Mouse (Mus musculus): ENCODE results near the gene Smg9. TPM values are rescaled to one million over a fixed set of nuclear protein-coding genes. Genes with fewer than 3 reads are reported as not detected.
A peak's percentile ranks its signal among the peaks of the same experiment; 100 is the strongest.

Gene Smg9
- total RNA-seq, 2 experiments from 2014 or later, result 9.4 to 10.2 TPM

DNA sequence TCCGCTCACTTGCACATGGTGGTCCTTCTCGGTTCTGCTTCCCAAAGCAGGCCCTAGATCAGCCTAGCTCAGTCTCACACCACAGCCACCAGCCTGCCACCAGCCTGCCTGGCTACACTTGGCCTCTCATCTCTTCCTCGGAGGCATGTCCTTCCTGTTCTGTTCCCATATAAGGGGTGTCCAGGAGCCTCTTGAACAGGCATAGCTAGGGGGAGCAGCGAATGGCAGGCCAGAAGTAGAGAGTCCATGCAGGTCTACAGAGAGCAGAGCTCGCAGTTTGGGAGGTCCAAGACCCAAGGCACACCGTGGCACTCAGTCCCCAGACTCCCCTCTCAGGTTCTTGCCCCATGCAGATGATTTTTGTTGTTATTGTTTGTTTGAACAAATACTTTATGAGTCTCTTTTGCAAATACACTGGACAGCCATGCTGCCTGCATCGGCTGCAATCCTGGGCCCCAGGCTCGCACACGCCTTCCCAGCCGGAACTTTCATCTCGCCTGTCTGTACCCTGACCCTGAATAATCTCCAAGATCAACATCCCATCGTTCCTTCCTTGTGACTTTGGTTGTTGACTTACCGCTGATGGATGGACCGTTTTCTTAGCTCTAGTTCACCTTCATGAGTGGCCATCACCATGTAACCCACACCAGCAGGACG, 23.8 kb downstream of the Smg9 start:
- no peak overlapping the region for H3K27ac ChIP-seq
- intact Hi-C loops (cut with DNase I), result no loop called here
- no peak for DNase-seq
- H3K4me3 ChIP-seq, result no peak overlapping the region
- TF ChIP-seq CTCF (IDR thresholded peaks at IDR 0.05), result no peak

DNA sequence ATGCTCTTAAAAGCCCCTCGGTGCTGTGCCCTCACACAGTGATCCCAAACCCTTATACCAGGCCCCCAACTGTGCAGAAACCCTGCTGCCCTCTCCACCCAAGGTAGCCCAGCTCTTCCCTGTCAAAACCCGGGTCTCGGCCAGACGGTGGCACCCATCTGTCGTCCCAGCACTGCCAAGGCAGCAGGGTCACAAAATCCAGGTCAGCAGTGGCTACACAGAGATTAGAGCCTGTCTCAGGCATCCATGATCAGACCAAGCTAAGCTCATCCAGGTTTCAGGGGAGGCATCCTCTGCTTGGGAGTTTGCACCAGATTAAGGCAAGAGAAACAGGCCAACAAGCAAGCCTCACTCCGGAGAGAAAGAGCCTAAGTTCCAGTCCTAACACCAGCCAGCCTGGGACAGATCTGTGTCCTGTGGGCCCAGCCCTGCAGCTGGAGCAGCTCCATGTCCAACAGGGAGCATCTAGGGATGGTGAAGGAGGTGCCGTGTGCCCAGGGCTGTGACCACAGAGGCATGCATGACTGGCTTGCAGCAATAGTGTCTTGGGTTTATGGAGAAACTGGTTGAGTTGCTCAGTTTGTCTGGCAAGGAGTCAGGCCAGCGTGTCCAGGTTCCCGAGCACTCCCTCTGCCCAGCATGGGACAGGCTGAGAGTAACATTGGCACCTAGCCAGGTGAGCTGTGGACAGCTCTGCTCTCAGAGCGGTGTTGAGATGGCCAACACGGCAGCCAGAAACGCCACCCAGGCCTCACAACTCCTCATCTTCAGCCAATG, 24.7 kb downstream of the Smg9 start:
- intact Hi-C loops (cut with DNase I), result no loop called here
- H3K4me3 ChIP-seq, result no peak overlapping the region
- peak; percentile 58 for DNase-seq
- no peak overlapping the region for H3K27ac ChIP-seq
- TF ChIP-seq CTCF (IDR thresholded peaks at IDR 0.05), result no peak

- H3K27ac ChIP-seq, result no peak overlapping the region
- no peak for TF ChIP-seq CTCF (IDR thresholded peaks at IDR 0.05)
- intact Hi-C loops (cut with DNase I), result no loop called here
These were observed 26.5 kb downstream of the Smg9 start for GRCm38 (mm10) chr7:24425919-24426318.

GRCm38 (mm10) chr7:24427168-24427567, 27.7 kb downstream of the Smg9 start:
- intact Hi-C loops (cut with DNase I), result no loop called here
- TF ChIP-seq CTCF (IDR thresholded peaks at IDR 0.05), result no peak
- no peak overlapping the region for H3K27ac ChIP-seq
- no peak overlapping the region for H3K4me3 ChIP-seq
- DNase-seq, result no peak

More at GRCm38 (mm10) chr7:24425919-24426318, 26.5 kb downstream of the Smg9 start:
- no peak for DNase-seq
- H3K4me3 ChIP-seq, result no peak overlapping the region

- no peak for DNase-seq
- TF ChIP-seq CTCF (IDR thresholded peaks at IDR 0.05), result no peak
- Histone ChIP-seq H3K27ac (peak overlapping the region; percentile 87), H3K4me3 (no peak overlapping the region)
- intact Hi-C loops (cut with DNase I), result no loop called here
These were observed 29.3 kb downstream of the Smg9 start for GRCm38 (mm10) chr7:24428725-24429124.

DNA sequence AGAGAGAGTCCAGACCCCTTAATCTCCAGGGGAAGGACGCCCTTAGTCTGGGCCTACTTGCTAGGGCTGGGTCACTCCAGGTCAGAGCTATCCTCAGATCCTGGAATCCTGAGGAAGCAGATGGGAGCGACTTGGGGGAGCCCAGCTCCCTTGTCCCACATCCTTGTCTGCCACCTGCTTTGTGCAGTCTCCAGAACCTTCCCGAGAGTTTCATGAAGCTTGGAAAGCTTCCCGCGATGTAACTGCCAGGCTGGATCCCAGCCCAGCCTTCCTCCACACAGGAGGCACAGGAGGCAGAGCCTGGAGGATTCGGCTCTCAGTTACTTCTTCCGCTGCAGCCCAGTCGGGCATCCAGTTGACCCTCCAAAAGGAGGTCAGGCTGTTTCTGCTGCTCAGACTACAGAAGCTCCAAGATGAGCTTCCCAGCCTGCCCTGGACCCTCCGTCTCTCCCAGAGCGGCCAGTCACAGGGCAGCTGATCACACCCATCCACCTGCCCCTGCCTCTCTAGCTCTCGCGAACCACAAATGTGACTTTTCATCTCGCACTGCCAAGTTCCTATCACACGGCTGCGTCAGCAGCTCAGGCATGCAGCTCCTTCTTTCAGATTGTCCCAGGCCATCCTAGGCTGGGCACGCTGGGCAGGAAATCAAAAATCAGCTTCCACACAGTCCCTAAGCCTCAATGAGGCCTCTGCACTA, 30.1 kb downstream of the Smg9 start:
- Histone ChIP-seq H3K4me3 (peak overlapping the region; percentile 26; the same call in 1 of the 2 replicates), H3K27ac (peak overlapping the region; percentile 87)
- DNase-seq, result peak; percentile 74
- TF ChIP-seq CTCF (IDR thresholded peaks at IDR 0.05), result no peak
- intact Hi-C loops (cut with DNase I), result no loop called here

DNA sequence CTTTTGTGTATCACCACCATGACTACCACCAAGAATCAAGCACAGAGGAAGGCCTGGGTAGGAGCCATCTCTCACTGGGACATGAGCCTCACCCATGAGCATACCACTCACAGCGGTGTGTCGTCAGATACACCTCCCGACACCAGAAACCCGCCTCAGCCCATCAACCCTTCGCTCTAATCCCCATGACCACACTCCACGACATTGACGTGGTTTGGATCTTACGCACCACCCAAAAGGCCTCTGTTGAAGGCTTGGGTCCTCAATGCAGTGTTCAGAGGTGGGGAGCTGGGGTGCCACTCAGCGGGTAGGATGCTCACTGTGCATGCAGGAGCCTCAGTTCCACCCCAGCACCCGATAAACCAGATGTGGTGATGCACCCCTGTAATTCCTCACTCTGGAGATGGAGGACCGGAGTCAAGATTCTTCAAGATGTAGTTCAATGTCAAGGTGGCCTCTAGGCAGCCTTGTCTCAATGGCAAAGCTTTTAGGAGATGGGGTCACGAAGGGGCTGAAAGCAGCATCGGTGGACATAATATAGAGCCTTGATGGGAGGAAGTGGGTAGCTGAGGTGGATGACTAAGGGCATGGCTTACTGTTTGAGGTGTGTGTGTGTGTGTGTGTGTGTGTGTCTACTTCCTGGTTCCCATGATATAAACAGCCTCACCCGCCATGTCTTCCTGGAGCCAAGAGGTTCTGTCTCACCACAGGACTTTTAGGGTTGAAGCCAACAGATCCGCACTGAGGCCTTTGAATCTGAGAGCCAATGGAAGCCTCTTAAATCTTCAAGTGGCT, 31.3 kb downstream of the Smg9 start:
- TF ChIP-seq CTCF (IDR thresholded peaks at IDR 0.05), result no peak
- H3K27ac ChIP-seq, result peak overlapping the region; percentile 87
- intact Hi-C loops (cut with DNase I), result no loop called here

GRCm38 (mm10) chr7:24431713-24432112, 32.3 kb downstream of the Smg9 start:
- intact Hi-C loops (cut with DNase I), result no loop called here
- TF ChIP-seq CTCF (IDR thresholded peaks at IDR 0.05), result no peak

More for the DNA sequence above, 31.3 kb downstream of the Smg9 start:
- DNase-seq, result no peak
- no peak overlapping the region for H3K4me3 ChIP-seq

GRCm38 (mm10) chr7:24435305-24435704, 35.9 kb downstream of the Smg9 start:
- TF ChIP-seq CTCF (IDR thresholded peaks at IDR 0.05), result no peak
- Histone ChIP-seq H3K27ac (no peak overlapping the region), H3K4me3 (no peak overlapping the region)
- intact Hi-C loops (cut with DNase I), result no loop called here
- no peak for DNase-seq

More at GRCm38 (mm10) chr7:24431713-24432112, 32.3 kb downstream of the Smg9 start:
- Histone ChIP-seq H3K27ac (no peak overlapping the region), H3K4me3 (no peak overlapping the region)
- no peak for DNase-seq

- peak overlapping the region; percentile 32; the same call in 1 of the 2 replicates for H3K4me3 ChIP-seq
- TF ChIP-seq CTCF (IDR thresholded peaks at IDR 0.05), result no peak
- peak overlapping the region; percentile 83 for H3K27ac ChIP-seq
- intact Hi-C loops (cut with DNase I), result no loop called here
- peak; percentile 72 for DNase-seq
These were observed 38.6 kb downstream of the Smg9 start for GRCm38 (mm10) chr7:24437981-24438380.

DNA sequence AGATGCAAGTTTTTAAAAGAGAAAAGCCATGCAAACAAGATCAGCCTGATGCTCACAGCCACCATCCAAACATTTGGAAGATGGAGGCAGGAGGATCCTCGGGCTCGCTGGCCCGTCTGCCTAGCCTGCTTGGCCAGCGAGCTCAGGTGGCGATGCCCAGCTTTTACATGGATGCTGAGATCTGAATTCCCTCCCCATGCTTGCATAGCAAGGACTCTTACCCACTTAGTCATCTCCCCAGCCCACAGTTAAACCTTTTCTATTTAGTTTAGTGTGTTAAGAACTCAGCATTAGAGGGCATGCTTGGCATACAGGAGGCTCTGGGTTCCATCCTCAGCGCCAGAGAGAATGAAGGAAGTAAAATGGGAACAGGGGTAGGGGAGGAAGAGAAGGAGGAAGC, 39.8 kb downstream of the Smg9 start:
- intact Hi-C loops (cut with DNase I), result no loop called here
- TF ChIP-seq CTCF (IDR thresholded peaks at IDR 0.05), result no peak
- Histone ChIP-seq H3K4me3 (no peak overlapping the region), H3K27ac (no peak overlapping the region)
- DNase-seq, result no peak

DNA sequence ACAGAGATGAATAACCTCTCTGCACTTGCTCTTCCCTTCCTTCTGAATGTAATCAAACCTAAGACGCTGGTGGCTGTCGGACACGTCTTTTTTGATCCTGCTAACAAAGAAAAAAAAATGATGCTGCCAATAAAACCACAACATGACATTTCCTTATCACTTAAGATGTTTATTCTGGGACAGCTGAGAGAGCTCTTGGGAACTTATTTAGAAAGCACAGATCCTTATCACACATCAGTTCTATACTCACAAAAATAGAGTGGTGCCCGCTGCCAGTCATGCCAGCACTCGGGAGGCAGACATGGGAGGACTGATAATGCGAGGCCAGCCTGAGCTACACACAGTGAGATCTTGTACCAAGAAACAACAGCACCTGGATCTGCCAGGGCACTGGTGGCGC, 40.5 kb downstream of the Smg9 start:
- TF ChIP-seq CTCF (IDR thresholded peaks at IDR 0.05), result no peak
- DNase-seq, result no peak
- no peak overlapping the region for H3K27ac ChIP-seq
- intact Hi-C loops (cut with DNase I), result no loop called here
- H3K4me3 ChIP-seq, result no peak overlapping the region

Measured in gastrocnemius, adult 2 months (tissue).